Mouse (Mus musculus) hindbrain, embryonic 16.5 days (tissue): ENCODE measurements around the gene Tm6sf1. TPM values are rescaled to one million over a fixed set of nuclear protein-coding genes. Genes with fewer than 3 reads are reported as not detected.

Source experiments
- ATAC-seq: fragments of 200-750 bp; cut with Nextera tagmentation; 2 replicates; pipeline ENCODE4 v1.8.0; 2017; ENCODE audit warnings: moderate TSS enrichment, moderate library complexity
- H3K27ac ChIP-seq: fragments of 300-500 bp; sonication (generic); 2 replicates; pipeline ENCODE4 v1.5.1; 2014; ENCODE audit warnings: low read depth, mild to moderate bottlenecking, control low read depth, low read length, moderate library complexity
- H3K27me3 ChIP-seq: fragments of 300-500 bp; sonication (generic); replicated peaks from 2 replicates; pipeline ENCODE4 v1.6.1; 2014; ENCODE audit warnings: low read length; ENCODE audit not compliant: control insufficient read depth, insufficient read depth
- H3K36me3 ChIP-seq: fragments of 300-500 bp; sonication (generic); 2 replicates; pipeline ENCODE4 v1.6.1; 2014; ENCODE audit warnings: mild to moderate bottlenecking, low read length, moderate library complexity, mixed read lengths; ENCODE audit not compliant: control insufficient read depth, insufficient read depth
- H3K4me1 ChIP-seq: fragments of 300-500 bp; sonication (generic); 2 replicates; pipeline ENCODE4 v1.6.1; 2014; ENCODE audit warnings: low read depth, low read length; ENCODE audit not compliant: control insufficient read depth, insufficient read depth
- H3K4me2 ChIP-seq: fragments of 300-500 bp; sonication (generic); 2 replicates; pipeline ENCODE4 v1.6.1; 2014; ENCODE audit warnings: mild to moderate bottlenecking, low read length, control low read depth, moderate library complexity
- H3K4me3 ChIP-seq: fragments of 300-500 bp; sonication (generic); 2 replicates; pipeline ENCODE4 v1.5.1; 2014; ENCODE audit warnings: mild to moderate bottlenecking, low read length, control low read depth, moderate library complexity
- H3K9ac ChIP-seq: fragments of 300-500 bp; sonication (generic); 2 replicates; pipeline ENCODE4 v1.6.1; 2014; ENCODE audit warnings: low read depth, mild to moderate bottlenecking, control low read depth, low read length, moderate library complexity
- H3K9me3 ChIP-seq: fragments of 300-500 bp; sonication (generic); 2 replicates; pipeline ENCODE4 v1.6.1; 2014; ENCODE audit warnings: mild to moderate bottlenecking, low read length, moderate library complexity; ENCODE audit not compliant: control insufficient read depth
- WGBS: fragments of 180-500 bp; shearing (Covaris S2); extraction: QIAGEN DNeasy Blood & Tissue Kit; methylation state at CpG from one replicate; pipeline ENCODE4 v1.1.7; 2014; 5-methylcytosine and 5-hydroxymethylcytosine counted together
- polyA plus RNA-seq: library from polyadenylated mRNA; unstranded; fragments of >200 nt; fragmentation: Nextera tagmentation; extraction: Ambion mirVana; gene quantifications from 2 replicates; pipeline ENCODE4 v1.2.1, GENCODE M21; 2015

The Tm6sf1 gene
- polyA plus RNA-seq, 1 experiment from 2014 or later = 9.0 TPM

- peaks cover 19% of the 10 kb centered on the region for H3K4me1 ChIP-seq
- ATAC-seq = no peak
- 10% methylated on average over 9 of the region's 9 CpGs for WGBS
- peak overlapping the region; percentile 69 for H3K4me3 ChIP-seq
- H3K36me3 ChIP-seq = no peaks in the 10 kb centered on the region
- peak overlapping the region; percentile 96 for H3K4me2 ChIP-seq
- H3K9me3 ChIP-seq = no peaks in the 10 kb centered on the region
- no peak overlapping the region for H3K27ac ChIP-seq
- peaks cover 4% of the 10 kb centered on the region for H3K27me3 ChIP-seq
- H3K9ac ChIP-seq = no peak overlapping the region
Measured at GRCm38 (mm10) chr7:81858236-81858635, 565 bp upstream of the Tm6sf1 start.

GRCm38 (mm10) chr7:81860071-81860470, 1.3 kb downstream of the Tm6sf1 start:
- H3K27ac ChIP-seq = no peak overlapping the region
- peak overlapping the region; percentile 8; the same call in 1 of the 2 replicates for H3K9ac ChIP-seq
- 52% methylated on average over 11 of the region's 11 CpGs for WGBS
- peak; percentile 21; the same call in 1 of the 2 replicates for ATAC-seq
- peaks cover 4% of the 10 kb centered on the region for H3K27me3 ChIP-seq
- peaks cover 14% of the 10 kb centered on the region for H3K4me1 ChIP-seq
- H3K4me2 ChIP-seq = peak overlapping the region; percentile 96
- no peaks in the 10 kb centered on the region for H3K9me3 ChIP-seq
- H3K4me3 ChIP-seq = peak overlapping the region; percentile 69
- no peaks in the 10 kb centered on the region for H3K36me3 ChIP-seq

DNA sequence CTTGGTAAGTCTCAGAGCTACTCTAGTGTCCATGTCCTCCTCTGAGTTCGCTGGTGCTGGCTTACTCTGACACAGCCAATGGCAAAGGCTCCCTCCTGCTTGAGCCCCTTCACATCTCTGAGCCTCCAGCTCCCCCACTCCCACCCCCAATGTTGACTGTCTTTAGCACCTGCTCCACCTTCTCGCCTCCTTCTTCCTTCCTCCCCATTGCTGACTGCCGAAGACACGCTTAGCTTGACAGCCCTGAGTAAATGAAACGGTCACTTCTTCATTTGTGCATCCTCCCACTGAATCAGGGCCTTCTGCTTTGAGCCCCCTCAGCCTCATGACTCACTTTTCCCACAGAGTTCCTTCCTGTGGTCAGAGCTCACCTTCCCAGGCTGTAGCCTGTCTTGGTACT, 2.2 kb downstream of the Tm6sf1 start:
- WGBS = 73% methylated on average over 5 of the region's 5 CpGs
- Histone ChIP-seq H3K4me2 (no peak overlapping the region), H3K9ac (no peak overlapping the region), H3K27ac (no peak overlapping the region), H3K4me1 (peaks cover 14% of the 10 kb centered on the region), H3K27me3 (peaks cover 4% of the 10 kb centered on the region), H3K4me3 (no peak overlapping the region), H3K9me3 (no peaks in the 10 kb centered on the region), H3K36me3 (no peaks in the 10 kb centered on the region)
- no peak for ATAC-seq

DNA sequence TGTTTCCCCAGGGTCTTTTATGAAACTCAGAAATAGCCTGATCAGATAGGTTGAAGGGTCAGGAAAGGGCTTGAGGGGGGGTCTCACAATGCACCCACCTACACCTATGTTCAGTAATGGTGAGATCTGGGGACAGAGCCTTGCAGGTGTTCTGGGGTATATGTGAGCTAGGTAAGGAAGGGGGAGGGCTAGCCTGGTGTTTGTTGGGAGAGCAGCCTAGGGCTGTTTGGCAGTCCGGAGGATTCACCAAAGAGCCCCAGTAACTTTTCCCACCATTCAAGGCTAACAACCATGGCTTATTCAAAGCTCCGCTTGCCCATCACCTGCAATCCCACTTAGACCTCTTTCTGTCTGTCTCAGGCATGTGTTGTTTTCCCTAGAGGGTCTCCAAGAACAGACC, 2.7 kb downstream of the Tm6sf1 start:
- Histone ChIP-seq H3K4me3 (no peak overlapping the region), H3K27ac (no peak overlapping the region)
- no peak for ATAC-seq

GRCm38 (mm10) chr7:81861921-81862320, 3.1 kb downstream of the Tm6sf1 start:
- Histone ChIP-seq H3K4me2 (no peak overlapping the region), H3K4me1 (peaks cover 14% of the 10 kb centered on the region), H3K9me3 (no peaks in the 10 kb centered on the region), H3K4me3 (no peak overlapping the region), H3K27me3 (peaks cover 4% of the 10 kb centered on the region), H3K9ac (no peak overlapping the region), H3K27ac (no peak overlapping the region), H3K36me3 (no peaks in the 10 kb centered on the region)
- 69% methylated on average over 4 of the region's 4 CpGs for WGBS
- ATAC-seq = no peak

More for the DNA sequence above, 2.7 kb downstream of the Tm6sf1 start:
- Histone ChIP-seq H3K27me3 (peaks cover 4% of the 10 kb centered on the region), H3K36me3 (no peaks in the 10 kb centered on the region), H3K9me3 (no peaks in the 10 kb centered on the region), H3K4me2 (no peak overlapping the region), H3K4me1 (peaks cover 14% of the 10 kb centered on the region), H3K9ac (no peak overlapping the region)
- WGBS = 76% methylated on average over 2 of the region's 2 CpGs

DNA sequence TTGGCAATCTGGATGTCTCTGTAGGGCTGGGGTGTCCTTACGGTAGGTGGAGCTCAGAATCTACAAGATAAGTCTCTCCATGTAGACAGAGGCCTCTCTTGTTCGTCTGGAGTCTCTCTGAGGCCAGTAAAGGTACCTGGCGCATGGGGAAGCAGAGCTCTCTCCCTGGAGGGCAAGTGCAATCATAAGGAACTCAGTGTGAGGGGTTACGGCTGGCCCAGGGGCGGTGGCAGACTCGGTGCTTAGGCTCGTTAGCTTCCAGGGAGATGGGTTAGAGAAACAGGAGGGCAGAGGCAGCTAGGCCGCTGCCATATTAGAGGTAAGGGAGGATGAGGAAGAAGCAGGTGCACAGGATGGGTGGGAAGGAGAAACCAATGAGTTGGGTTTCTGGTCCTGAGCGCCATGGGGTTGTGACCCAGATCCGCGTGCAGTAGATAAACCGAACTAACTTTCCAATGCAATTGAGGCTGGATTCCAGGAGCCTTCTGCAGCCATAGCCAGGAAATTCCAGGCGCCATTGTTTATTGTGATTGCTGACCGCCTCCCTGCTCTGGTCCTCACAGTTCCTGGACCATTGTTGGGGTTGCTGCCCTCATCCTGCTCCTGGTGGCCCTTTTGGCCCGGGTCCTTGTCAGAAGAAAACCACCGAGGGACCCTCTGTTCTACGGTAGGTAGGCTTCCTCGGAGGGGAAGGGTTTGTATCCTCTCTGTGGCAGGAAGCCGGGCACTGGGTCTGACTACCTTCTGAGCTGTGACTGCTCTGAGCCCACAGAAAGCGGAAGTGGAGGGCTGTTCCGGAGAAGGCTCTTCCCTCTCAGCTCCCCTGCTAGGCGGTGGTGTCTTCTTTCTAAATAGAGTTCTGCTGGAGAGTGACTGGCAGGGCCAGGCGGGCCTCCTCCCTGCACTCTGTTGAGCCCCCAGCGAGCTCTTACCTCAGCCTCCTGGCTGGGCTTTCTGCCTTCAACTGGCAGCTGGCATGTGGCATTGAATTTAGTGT, 4.1 kb downstream of the Tm6sf1 start:
- H3K4me1 ChIP-seq = peaks cover 14% of the 10 kb centered on the region
- no peak overlapping the region for H3K9ac ChIP-seq
- no peak for ATAC-seq
- WGBS = 72% methylated on average over 24 of the region's 24 CpGs
- no peak overlapping the region for H3K4me3 ChIP-seq
- H3K9me3 ChIP-seq = no peaks in the 10 kb centered on the region
- H3K36me3 ChIP-seq = no peaks in the 10 kb centered on the region
- no peak overlapping the region for H3K4me2 ChIP-seq
- no peaks in the 10 kb centered on the region; the same call in 1 of the 2 replicates for H3K27me3 ChIP-seq
- no peak overlapping the region for H3K27ac ChIP-seq

DNA sequence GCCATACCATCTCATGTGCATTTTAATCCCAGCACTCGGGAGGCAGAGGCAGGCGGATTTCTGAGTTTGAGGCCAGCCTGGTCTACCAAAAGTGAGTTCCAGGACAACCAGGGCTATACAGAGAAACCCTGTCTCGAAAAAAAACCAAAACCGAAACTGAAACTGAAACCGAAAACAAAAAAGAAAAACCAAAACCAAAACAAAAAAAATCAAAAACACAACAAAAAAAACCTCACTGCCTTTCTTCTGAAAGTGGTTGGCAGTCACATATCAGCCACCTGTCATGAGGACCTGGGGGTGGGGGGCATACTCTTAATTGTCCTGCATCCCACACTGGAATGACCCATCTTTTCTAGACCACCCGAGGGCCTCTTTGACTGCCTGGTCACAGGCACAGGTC, 5.8 kb downstream of the Tm6sf1 start:
- no peak for ATAC-seq
- H3K9ac ChIP-seq = no peak overlapping the region
- WGBS = 94% methylated on average over 6 of the region's 6 CpGs

GRCm38 (mm10) chr7:81865937-81866336, 7.1 kb downstream of the Tm6sf1 start:
- Histone ChIP-seq H3K9me3 (no peaks in the 10 kb centered on the region), H3K9ac (no peak overlapping the region), H3K36me3 (no peaks in the 10 kb centered on the region), H3K4me3 (no peak overlapping the region), H3K4me1 (no peaks in the 10 kb centered on the region; the same call in 1 of the 2 replicates), H3K4me2 (no peak overlapping the region), H3K27ac (no peak overlapping the region), H3K27me3 (no peaks in the 10 kb centered on the region)
- no peak for ATAC-seq
- 98% methylated on average over 6 of the region's 6 CpGs for WGBS

More for the DNA sequence above, 5.8 kb downstream of the Tm6sf1 start:
- Histone ChIP-seq H3K27ac (no peak overlapping the region), H3K9me3 (no peaks in the 10 kb centered on the region), H3K36me3 (no peaks in the 10 kb centered on the region), H3K4me2 (no peak overlapping the region), H3K4me3 (no peak overlapping the region), H3K27me3 (no peaks in the 10 kb centered on the region), H3K4me1 (peaks cover 7% of the 10 kb centered on the region)

DNA sequence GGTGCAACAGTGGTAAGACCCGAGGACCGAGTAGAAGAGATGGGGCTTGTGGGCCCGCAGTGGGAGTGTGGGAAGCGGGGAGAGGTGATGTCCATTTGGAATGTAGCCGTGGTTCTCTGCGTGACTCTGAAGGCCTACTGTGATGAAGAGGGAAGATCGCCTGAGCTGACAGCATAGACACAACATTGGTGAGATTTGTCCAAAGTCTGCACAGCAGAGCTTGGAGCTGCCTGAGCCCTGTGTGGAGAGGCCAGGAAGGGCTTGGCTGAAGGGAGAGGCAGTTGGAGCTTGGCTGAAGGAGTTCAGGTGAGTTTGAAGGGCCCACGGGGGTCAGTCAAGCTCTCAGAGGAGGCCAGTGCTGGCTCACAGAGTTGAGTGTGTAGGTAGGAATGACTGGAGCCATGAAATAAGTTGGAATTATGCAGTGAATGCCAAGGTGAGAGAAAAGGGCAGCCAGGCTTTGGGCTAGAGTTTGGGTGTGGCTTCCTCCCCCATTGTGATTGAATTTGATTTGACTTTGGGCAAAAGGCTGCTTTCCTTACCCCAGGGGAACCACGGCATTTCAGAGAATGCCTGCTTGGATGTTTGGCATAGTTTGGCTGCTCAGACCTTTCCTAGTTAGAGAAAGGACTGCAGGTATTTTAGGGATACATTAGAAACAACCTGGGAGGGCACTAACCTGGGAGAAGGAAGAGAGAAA, 8.6 kb downstream of the Tm6sf1 start:
- H3K27ac ChIP-seq = no peak overlapping the region
- 89% methylated on average over 9 of the region's 9 CpGs for WGBS
- no peak overlapping the region for H3K4me2 ChIP-seq
- H3K36me3 ChIP-seq = no peaks in the 10 kb centered on the region
- H3K9ac ChIP-seq = no peak overlapping the region
- no peak for ATAC-seq
- H3K4me1 ChIP-seq = no peaks in the 10 kb centered on the region; the same call in 1 of the 2 replicates
- H3K27me3 ChIP-seq = no peaks in the 10 kb centered on the region
- no peaks in the 10 kb centered on the region for H3K9me3 ChIP-seq
- H3K4me3 ChIP-seq = no peak overlapping the region
